25 mouse cellular contexts compared by ENCODE assay signal in genomic region chr17:15968331-15968730, GRCm38 (mm10).
"Had no signal": no experiment of that assay in that cellular context is flagged by ENCODE, and none has a peak within 500 bp of the region (broad histone marks: within the 10 kb centered on the region; RNA-seq: fewer than 3 reads in every experiment).

No protein-coding gene starts in this region.

- H3K36me3 ChIP-seq: heart, embryonic 13.5 days; heart, embryonic 15.5 days; hindbrain, embryonic 13.5 days; hindbrain, embryonic 15.5 days; limb, embryonic 10.5 days; limb, embryonic 12.5 days had no signal

- H3K9ac ChIP-seq: heart, embryonic 13.5 days; heart, embryonic 15.5 days; hindbrain, embryonic 13.5 days; hindbrain, embryonic 15.5 days; limb, embryonic 12.5 days had no signal

- DNase-seq: gastrocnemius, adult 2 months; gastrocnemius, postnatal 10 days; gastrocnemius, postnatal 25 days; heart, adult 11 months; heart, adult 2 months; heart, postnatal 10 days; heart, postnatal 36 days; kidney, adult 18-20 months; kidney, adult 8-10 months; kidney, postnatal 10 days; kidney, postnatal 25 days; kidney, postnatal 4 days; liver had no signal

- H3K4me3 ChIP-seq: gastrocnemius, adult 2 months; heart, adult 2 months; heart, embryonic 13.5 days; heart, embryonic 15.5 days; hindbrain, embryonic 13.5 days; hindbrain, embryonic 15.5 days; layer of hippocampus, adult 2 months; left cerebral cortex, adult 2 months; limb, embryonic 10.5 days; limb, embryonic 12.5 days had no signal

- H3K27ac ChIP-seq: gastrocnemius, adult 2 months; heart, adult 2 months; heart, embryonic 13.5 days; heart, embryonic 15.5 days; hindbrain, embryonic 13.5 days; hindbrain, embryonic 15.5 days; hindbrain, postnatal 0 days; layer of hippocampus, adult 2 months; left cerebral cortex, adult 2 months; limb, embryonic 10.5 days; limb, embryonic 12.5 days had no signal

- ATAC-seq: hindbrain, postnatal 0 days; intestine, postnatal 0 days had no signal

- H3K4me1 ChIP-seq: hindbrain, embryonic 13.5 days; hindbrain, embryonic 15.5 days; limb, embryonic 10.5 days; limb, embryonic 12.5 days had no signal

- H3K27me3 ChIP-seq: heart, embryonic 13.5 days; heart, embryonic 15.5 days; hindbrain, embryonic 13.5 days; hindbrain, embryonic 15.5 days; limb, embryonic 12.5 days had no signal

- H3K9me3 ChIP-seq: heart, embryonic 13.5 days; heart, embryonic 15.5 days; hindbrain, embryonic 13.5 days; hindbrain, embryonic 15.5 days; limb, embryonic 10.5 days; limb, embryonic 12.5 days had no signal

- H3K4me2 ChIP-seq: heart, embryonic 11.5 days; heart, embryonic 13.5 days; heart, embryonic 15.5 days; hindbrain, embryonic 13.5 days; hindbrain, embryonic 15.5 days; limb, embryonic 12.5 days; liver, embryonic 11.5 days had no signal
